Mouse (Mus musculus): ENCODE data around the gene Letmd1.

- TF ChIP-seq POLR2A (IDR thresholded peaks at IDR 0.05; ENCODE audit: insufficient read depth, low read length) (no peak), CTCF (IDR thresholded peaks at IDR 0.05; ENCODE audit: low read depth, low read length) (no peak), EP300 (IDR thresholded peaks at IDR 0.05; ENCODE audit: insufficient read depth, low read depth, low read length) (no peak)
Measured at GRCm38 (mm10) chr15:100515121-100515520, 46.3 kb downstream of the Letmd1 start.

Data from ES-Bruce4 (cell line).